Mouse (Mus musculus) lung, embryonic 14.5 days (tissue): ENCODE results near the gene Plekhg6. TPM values are rescaled to one million over a fixed set of nuclear protein-coding genes. Genes with fewer than 3 reads are reported as not detected.

Experiments
- ATAC-seq: fragments of 200-750 bp; cut with Nextera tagmentation; 2 replicates; pipeline ENCODE4 v1.8.0; 2017; ENCODE audit warnings: mild to moderate bottlenecking, moderate TSS enrichment, moderate library complexity; ENCODE audit not compliant: insufficient read depth
- DNase-seq: peaks from one replicate; pipeline ENCODE4 v3.0.0-alpha.2; 2015
- H3K27ac ChIP-seq: fragments of 300-500 bp; sonication (generic); 2 replicates; pipeline ENCODE4 v1.5.1; 2014; ENCODE audit warnings: low read depth, mild to moderate bottlenecking, moderate library complexity
- H3K27me3 ChIP-seq: fragments of 300-500 bp; sonication (generic); 2 replicates; pipeline ENCODE4 v1.6.1; 2014; ENCODE audit warnings: low read length, control low read depth; ENCODE audit not compliant: insufficient read depth
- H3K36me3 ChIP-seq: fragments of 300-500 bp; sonication (generic); 2 replicates; pipeline ENCODE4 v1.6.1; 2014; ENCODE audit warnings: control low read depth; ENCODE audit not compliant: insufficient read depth
- H3K4me1 ChIP-seq: fragments of 300-500 bp; sonication (generic); 2 replicates; pipeline ENCODE4 v1.6.1; 2014; ENCODE audit warnings: antibody characterized with exemption, control low read depth; ENCODE audit not compliant: insufficient read depth
- H3K4me2 ChIP-seq: fragments of 300-500 bp; sonication (generic); 2 replicates; pipeline ENCODE4 v1.6.1; 2014; ENCODE audit warnings: mild to moderate bottlenecking
- H3K4me3 ChIP-seq: fragments of 300-500 bp; sonication (generic); 2 replicates; pipeline ENCODE4 v1.5.1; 2014; ENCODE audit warnings: low read depth, low read length
- H3K9ac ChIP-seq: fragments of 300-500 bp; sonication (generic); 2 replicates; pipeline ENCODE4 v1.6.1; 2014
- H3K9me3 ChIP-seq: fragments of 300-500 bp; sonication (generic); 2 replicates; pipeline ENCODE4 v1.6.1; 2016; ENCODE audit warnings: low read depth, low read length, control low read depth
- CTCF ChIP-seq: IDR thresholded peaks from 2 replicates; pipeline ENCODE4 v1.5.1; 2016; ENCODE audit warnings: antibody characterized with exemption, low read depth
- WGBS: fragments of 180-500 bp; shearing (Covaris S2); extraction: QIAGEN DNeasy Blood & Tissue Kit; methylation state at CpG from one replicate; pipeline ENCODE4 v1.1.7; 2014; 5-methylcytosine and 5-hydroxymethylcytosine counted together
- polyA plus RNA-seq: library from polyadenylated mRNA; unstranded; fragments of >200 nt; fragmentation: Nextera tagmentation; extraction: Ambion mirVana; gene quantifications from 2 replicates; pipeline ENCODE4 v1.2.1, GENCODE M21; 2014

Gene Plekhg6
- polyA plus RNA-seq, 1 experiment from 2014 or later: 0.22 TPM

DNA sequence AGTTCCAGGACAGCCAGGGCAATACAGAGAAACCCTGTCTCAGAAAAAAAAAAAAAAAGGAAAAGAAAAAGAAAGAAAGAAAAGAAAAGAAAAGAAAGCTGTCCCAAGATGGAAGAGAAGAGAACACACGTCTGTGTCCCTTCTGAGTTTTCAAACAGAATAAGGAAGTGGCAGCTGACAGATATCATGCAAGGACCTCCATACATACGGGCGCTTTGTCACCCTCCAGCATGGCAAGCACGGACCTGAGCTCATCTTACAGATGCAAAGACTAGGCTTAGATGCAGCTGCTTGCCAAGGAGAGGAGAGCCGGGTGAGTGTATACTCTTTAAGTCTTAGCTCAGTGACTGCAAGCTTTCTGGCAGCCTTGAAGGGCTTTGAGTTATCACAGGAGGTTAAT, 15.1 kb downstream of the Plekhg6 start:
- Histone ChIP-seq H3K27ac (no peak overlapping the region), H3K27me3 (peaks cover 12% of the 10 kb centered on the region; the same call in 1 of the 2 replicates), H3K4me2 (no peak overlapping the region), H3K4me3 (no peak overlapping the region), H3K4me1 (0 out of 2 replicates have a peak, but pooled peaks cover 3% of the 10 kb centered on the region), H3K36me3 (peaks cover 25% of the 10 kb centered on the region), H3K9ac (no peak overlapping the region), H3K9me3 (no peaks in the 10 kb centered on the region)
- ATAC-seq (no peak), DNase-seq (no peak)
- WGBS: 78% methylated on average over 5 of the region's 5 CpGs
- no peak for TF ChIP-seq CTCF

- Histone ChIP-seq H3K27me3 (peaks cover 12% of the 10 kb centered on the region; the same call in 1 of the 2 replicates), H3K9ac (no peak overlapping the region), H3K27ac (no peak overlapping the region), H3K4me1 (0 out of 2 replicates have a peak, but pooled peaks cover 3% of the 10 kb centered on the region), H3K36me3 (peaks cover 36% of the 10 kb centered on the region), H3K4me2 (no peak overlapping the region), H3K4me3 (no peak overlapping the region), H3K9me3 (no peaks in the 10 kb centered on the region)
- peak; percentile 39; the same call in 1 of the 2 replicates for ATAC-seq
- DNase-seq: peak; percentile 57
- WGBS: 4% methylated on average over 8 of the region's 8 CpGs
- TF ChIP-seq CTCF: peak; percentile 62
Observed at GRCm38 (mm10) chr6:125364448-125364847, 16.1 kb downstream of the Plekhg6 start.

DNA sequence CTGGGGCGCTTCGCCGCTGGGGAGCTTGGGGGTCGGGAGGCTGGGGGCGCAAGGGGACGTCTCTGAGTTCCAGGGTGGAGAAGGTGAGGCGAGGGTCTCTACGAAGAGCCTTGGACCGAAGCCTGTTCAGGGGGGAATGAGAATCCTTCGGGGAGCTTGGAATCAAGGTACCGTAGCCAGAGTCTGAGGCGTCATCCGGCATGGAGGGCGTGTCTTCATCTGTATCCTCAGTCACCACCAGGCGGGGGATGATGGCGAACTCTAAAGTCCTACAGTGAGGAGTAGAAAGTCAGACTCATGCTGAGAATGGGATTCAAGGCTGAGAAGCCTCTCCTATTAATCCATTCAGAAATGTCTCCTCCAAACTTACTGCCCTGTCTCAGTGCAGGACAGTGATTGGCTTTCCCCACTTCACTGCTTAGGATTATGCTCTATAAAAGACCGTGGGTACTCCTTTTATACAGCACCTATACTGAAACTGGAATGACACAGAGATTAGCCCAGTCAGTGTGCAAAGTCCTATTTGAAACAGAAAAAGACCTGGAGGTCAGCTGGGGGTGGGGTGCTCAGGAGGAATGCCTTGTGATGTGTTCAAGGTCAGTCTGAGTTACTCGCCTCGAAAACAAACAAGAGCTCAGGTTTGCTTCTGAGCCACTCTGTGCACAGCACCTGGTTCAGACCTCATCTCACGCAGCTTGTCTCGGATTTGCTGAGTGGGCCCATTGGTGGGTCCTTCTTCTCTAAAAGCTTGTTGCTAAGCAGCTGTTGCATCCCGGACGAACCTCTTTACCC, 16.9 kb downstream of the Plekhg6 start:
- H3K4me1 ChIP-seq: 0 out of 2 replicates have a peak, but pooled peaks cover under 1% of the 10 kb centered on the region
- ATAC-seq: peak; percentile 33
- DNase-seq: peak; percentile 58
- H3K4me2 ChIP-seq: no peak overlapping the region
- peak; percentile 35 for TF ChIP-seq CTCF
- H3K9me3 ChIP-seq: no peaks in the 10 kb centered on the region
- no peak overlapping the region for H3K4me3 ChIP-seq
- H3K9ac ChIP-seq: no peak overlapping the region
- 18% methylated on average over 23 of the region's 23 CpGs for WGBS
- H3K36me3 ChIP-seq: peaks cover 44% of the 10 kb centered on the region
- peaks cover 12% of the 10 kb centered on the region; the same call in 1 of the 2 replicates for H3K27me3 ChIP-seq
- no peak overlapping the region for H3K27ac ChIP-seq

- H3K27me3 ChIP-seq: peaks cover 12% of the 10 kb centered on the region; the same call in 1 of the 2 replicates
- DNase-seq: no peak
- TF ChIP-seq CTCF: no peak
- H3K27ac ChIP-seq: no peak overlapping the region
- H3K9ac ChIP-seq: no peak overlapping the region
- WGBS: 24% methylated on average over 15 of the region's 15 CpGs
- H3K4me1 ChIP-seq: no peaks in the 10 kb centered on the region
- H3K4me3 ChIP-seq: no peak overlapping the region
- peaks cover 50% of the 10 kb centered on the region for H3K36me3 ChIP-seq
- no peak overlapping the region for H3K4me2 ChIP-seq
- no peaks in the 10 kb centered on the region for H3K9me3 ChIP-seq
- peak; percentile 19 for ATAC-seq
Observed at GRCm38 (mm10) chr6:125363021-125363420, 17.6 kb downstream of the Plekhg6 start.

GRCm38 (mm10) chr6:125361467-125362291, 18.9 kb downstream of the Plekhg6 start:
- TF ChIP-seq CTCF: peak; percentile 57
- H3K9me3 ChIP-seq: no peaks in the 10 kb centered on the region
- H3K27me3 ChIP-seq: peaks cover 12% of the 10 kb centered on the region; the same call in 1 of the 2 replicates
- 40% methylated on average over 38 of the region's 38 CpGs for WGBS
- no peak overlapping the region for H3K4me2 ChIP-seq
- no peak overlapping the region for H3K4me3 ChIP-seq
- no peak overlapping the region for H3K9ac ChIP-seq
- H3K4me1 ChIP-seq: no peaks in the 10 kb centered on the region
- no peak for ATAC-seq
- DNase-seq: peak; percentile 72
- no peak overlapping the region for H3K27ac ChIP-seq
- peaks cover 61% of the 10 kb centered on the region for H3K36me3 ChIP-seq

GRCm38 (mm10) chr6:125360846-125361245, 19.7 kb downstream of the Plekhg6 start:
- Histone ChIP-seq H3K36me3 (peaks cover 61% of the 10 kb centered on the region), H3K4me1 (peaks cover 4% of the 10 kb centered on the region), H3K4me2 (no peak overlapping the region), H3K4me3 (no peak overlapping the region), H3K27me3 (peaks cover 12% of the 10 kb centered on the region; the same call in 1 of the 2 replicates), H3K9ac (no peak overlapping the region), H3K9me3 (no peaks in the 10 kb centered on the region), H3K27ac (no peak overlapping the region)
- DNase-seq: no peak
- ATAC-seq: no peak
- no peak for TF ChIP-seq CTCF
- 72% methylated on average over 9 of the region's 9 CpGs for WGBS

DNA sequence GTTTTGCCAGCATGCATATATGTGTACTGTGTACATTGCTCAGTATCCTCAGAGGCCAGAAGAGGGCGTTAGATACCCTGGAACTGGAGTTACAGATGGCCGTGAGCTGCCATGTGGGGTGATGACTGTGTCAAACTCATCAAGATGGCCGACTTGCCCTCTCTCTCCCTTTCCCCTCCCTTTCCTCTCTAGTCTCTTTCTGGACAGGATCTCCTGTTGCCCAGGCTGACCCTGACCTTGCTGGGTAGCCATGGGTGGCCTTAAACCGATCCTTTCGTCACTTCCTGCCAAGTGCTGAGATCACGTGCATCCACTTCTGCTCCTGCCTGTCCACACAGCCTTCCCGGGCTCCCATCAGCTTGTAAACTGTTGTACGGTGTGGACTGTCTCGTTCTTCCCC, 20.6 kb downstream of the Plekhg6 start:
- no peak for DNase-seq
- no peak overlapping the region for H3K27ac ChIP-seq

More for the DNA sequence above, 20.6 kb downstream of the Plekhg6 start:
- peaks cover 12% of the 10 kb centered on the region for H3K4me1 ChIP-seq
- H3K9me3 ChIP-seq: no peaks in the 10 kb centered on the region
- no peak for ATAC-seq
- no peak overlapping the region for H3K4me2 ChIP-seq
- peaks cover 12% of the 10 kb centered on the region; the same call in 1 of the 2 replicates for H3K27me3 ChIP-seq
- H3K4me3 ChIP-seq: no peak overlapping the region
- 45% methylated on average over 9 of the region's 9 CpGs for WGBS
- peaks cover 61% of the 10 kb centered on the region for H3K36me3 ChIP-seq
- TF ChIP-seq CTCF: peak; percentile 21; the same call in 1 of the 2 replicates
- no peak overlapping the region for H3K9ac ChIP-seq
